Mouse (Mus musculus) embryonic facial prominence, embryonic 15.5 days (tissue): Measurements from ENCODE around the gene Tmem233. TPM values are rescaled to one million over a fixed set of nuclear protein-coding genes. Genes with fewer than 3 reads are reported as not detected.

Experiments
- ATAC-seq: fragments of 200-750 bp; cut with Nextera tagmentation; 2 replicates; pipeline ENCODE4 v1.8.0; 2017; ENCODE audit warnings: low read depth, moderate TSS enrichment; ENCODE audit not compliant: insufficient number of reproducible peaks, low FRiP score, low TSS enrichment
- H3K27ac ChIP-seq: fragments of 300-500 bp; sonication (generic); replicated peaks from 2 replicates; pipeline ENCODE4 v1.5.1; 2015; ENCODE audit warnings: mild to moderate bottlenecking, inconsistent platforms
- H3K27me3 ChIP-seq: fragments of 300-500 bp; sonication (generic); 2 replicates; pipeline ENCODE4 v1.6.1; 2015; ENCODE audit warnings: inconsistent platforms
- H3K36me3 ChIP-seq: fragments of 300-500 bp; sonication (generic); 2 replicates; pipeline ENCODE4 v1.6.1; 2015; ENCODE audit warnings: mild to moderate bottlenecking, inconsistent platforms
- H3K4me1 ChIP-seq: fragments of 300-500 bp; sonication (generic); 2 replicates; pipeline ENCODE4 v1.6.1; 2015; ENCODE audit warnings: inconsistent platforms
- H3K4me2 ChIP-seq: fragments of 300-500 bp; sonication (generic); replicated peaks from 2 replicates; pipeline ENCODE4 v1.6.1; 2015; ENCODE audit warnings: mild to moderate bottlenecking, inconsistent platforms
- H3K4me3 ChIP-seq: fragments of 300-500 bp; sonication (generic); replicated peaks from 2 replicates; pipeline ENCODE4 v1.5.1; 2015; ENCODE audit warnings: mild to moderate bottlenecking, inconsistent platforms
- H3K9ac ChIP-seq: fragments of 300-500 bp; sonication (generic); 2 replicates; pipeline ENCODE4 v1.6.1; 2015; ENCODE audit warnings: inconsistent platforms
- H3K9me3 ChIP-seq: fragments of 300-500 bp; sonication (generic); replicated peaks from 2 replicates; pipeline ENCODE4 v1.6.1; 2016; ENCODE audit warnings: inconsistent platforms
- WGBS: fragments of 180-500 bp; shearing (Covaris S2); methylation state at CpG from one replicate; pipeline ENCODE4 v1.1.7; 2015; 5-methylcytosine and 5-hydroxymethylcytosine counted together
- polyA plus RNA-seq: library from polyadenylated mRNA; unstranded; fragments of >200 nt; fragmentation: Nextera tagmentation; extraction: Ambion mirVana; gene quantifications from 2 replicates; pipeline ENCODE4 v1.2.1, GENCODE M21; 2015

Gene Tmem233
- polyA plus RNA-seq, 1 experiment from 2014 or later = not detected

- H3K4me1 ChIP-seq = no peaks in the 10 kb centered on the region
- H3K36me3 ChIP-seq = no peaks in the 10 kb centered on the region
- WGBS = 48% methylated on average over 6 of the region's 6 CpGs
- no peak overlapping the region for H3K27ac ChIP-seq
- H3K27me3 ChIP-seq = no peaks in the 10 kb centered on the region
- H3K4me2 ChIP-seq = no peak overlapping the region
- ATAC-seq = no peak
- no peak overlapping the region for H3K9ac ChIP-seq
- no peak overlapping the region for H3K4me3 ChIP-seq
- no peaks in the 10 kb centered on the region for H3K9me3 ChIP-seq
These were observed 30.2 kb downstream of the Tmem233 start for GRCm38 (mm10) chr5:116052826-116053225.

DNA sequence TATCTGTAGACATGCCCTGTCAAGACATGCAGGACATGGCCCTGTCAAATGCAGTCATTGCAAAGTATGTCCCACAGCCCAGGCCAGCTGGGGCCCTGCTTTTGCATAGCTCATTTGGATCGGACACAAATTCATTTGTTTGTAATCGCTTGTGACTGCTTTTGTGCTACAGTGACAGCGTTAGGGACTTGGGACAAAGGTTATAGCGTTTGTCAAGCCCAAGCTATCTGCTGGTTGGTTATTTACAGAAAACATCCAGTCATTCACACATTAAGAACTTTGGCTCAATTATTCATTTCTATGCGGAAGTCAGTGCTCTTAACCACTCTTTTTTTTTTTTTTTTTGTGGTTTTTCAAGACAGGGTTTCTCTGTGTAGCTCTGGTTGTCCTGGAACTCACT lies 30.9 kb downstream of the Tmem233 start:
- no peaks in the 10 kb centered on the region for H3K4me1 ChIP-seq
- no peaks in the 10 kb centered on the region for H3K27me3 ChIP-seq
- no peak overlapping the region for H3K4me2 ChIP-seq
- H3K4me3 ChIP-seq = no peak overlapping the region
- H3K36me3 ChIP-seq = no peaks in the 10 kb centered on the region
- no peak overlapping the region for H3K27ac ChIP-seq
- H3K9ac ChIP-seq = no peak overlapping the region
- no peak for ATAC-seq
- no peaks in the 10 kb centered on the region for H3K9me3 ChIP-seq
- WGBS = 80% methylated on average over 5 of the region's 5 CpGs

DNA sequence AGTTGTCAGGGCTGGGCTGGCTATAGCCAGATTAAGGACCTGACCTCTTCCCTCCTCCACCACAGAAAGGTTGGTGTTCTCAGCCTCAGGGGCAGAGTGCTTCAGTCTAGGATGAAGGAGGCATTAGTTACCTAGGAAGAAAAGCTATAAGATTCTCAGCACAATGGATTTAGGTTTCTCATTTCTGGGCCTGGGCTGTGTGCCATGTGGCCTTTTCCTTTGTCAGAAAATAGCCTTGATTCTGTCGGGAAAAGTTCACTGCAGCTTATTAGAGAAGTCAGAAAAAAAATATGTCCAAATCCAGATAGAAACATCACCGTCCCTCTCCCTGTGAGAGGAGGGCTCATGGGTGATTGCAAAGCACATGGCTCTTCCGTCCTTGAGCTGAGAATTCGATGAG lies 33.2 kb downstream of the Tmem233 start:
- Histone ChIP-seq H3K9ac (no peak overlapping the region), H3K27ac (no peak overlapping the region), H3K4me1 (no peaks in the 10 kb centered on the region), H3K36me3 (no peaks in the 10 kb centered on the region), H3K4me3 (no peak overlapping the region), H3K9me3 (no peaks in the 10 kb centered on the region), H3K27me3 (no peaks in the 10 kb centered on the region), H3K4me2 (no peak overlapping the region)
- ATAC-seq = no peak
- 74% methylated on average over 4 of the region's 4 CpGs for WGBS

GRCm38 (mm10) chr5:116048321-116048720 lies 34.7 kb downstream of the Tmem233 start:
- H3K27me3 ChIP-seq = no peaks in the 10 kb centered on the region
- H3K4me2 ChIP-seq = no peak overlapping the region
- no peaks in the 10 kb centered on the region for H3K4me1 ChIP-seq
- H3K4me3 ChIP-seq = no peak overlapping the region
- WGBS = 89% methylated on average over 3 of the region's 3 CpGs
- no peak overlapping the region for H3K27ac ChIP-seq
- no peak overlapping the region for H3K9ac ChIP-seq
- no peak for ATAC-seq
- H3K9me3 ChIP-seq = no peaks in the 10 kb centered on the region
- no peaks in the 10 kb centered on the region for H3K36me3 ChIP-seq

- ATAC-seq = no peak
- no peaks in the 10 kb centered on the region for H3K4me1 ChIP-seq
- no peak overlapping the region for H3K4me3 ChIP-seq
- no peaks in the 10 kb centered on the region for H3K27me3 ChIP-seq
- no peak overlapping the region for H3K9ac ChIP-seq
- no peak overlapping the region for H3K27ac ChIP-seq
- H3K36me3 ChIP-seq = no peaks in the 10 kb centered on the region
- H3K9me3 ChIP-seq = no peaks in the 10 kb centered on the region
- WGBS = 74% methylated on average over 4 of the region's 4 CpGs
- no peak overlapping the region for H3K4me2 ChIP-seq
These were observed 36.8 kb downstream of the Tmem233 start for GRCm38 (mm10) chr5:116046246-116046645.

- Histone ChIP-seq H3K4me1 (no peaks in the 10 kb centered on the region), H3K9me3 (no peaks in the 10 kb centered on the region), H3K9ac (no peak overlapping the region), H3K4me2 (no peak overlapping the region), H3K27ac (no peak overlapping the region), H3K4me3 (no peak overlapping the region), H3K36me3 (no peaks in the 10 kb centered on the region), H3K27me3 (no peaks in the 10 kb centered on the region)
- WGBS = 80% methylated on average over 8 of the region's 8 CpGs
- no peak for ATAC-seq
These were observed 37.5 kb downstream of the Tmem233 start for GRCm38 (mm10) chr5:116045581-116045980.

GRCm38 (mm10) chr5:116042241-116042640 lies 40.8 kb downstream of the Tmem233 start:
- 68% methylated on average over 7 of the region's 7 CpGs for WGBS
- no peak overlapping the region for H3K27ac ChIP-seq

GRCm38 (mm10) chr5:116039706-116040105 lies 43.3 kb downstream of the Tmem233 start:
- Histone ChIP-seq H3K4me3 (peak overlapping the region; percentile 8; the same call in 1 of the 2 replicates), H3K27ac (no peak overlapping the region), H3K36me3 (no peaks in the 10 kb centered on the region), H3K4me1 (no peaks in the 10 kb centered on the region), H3K4me2 (peak overlapping the region; percentile 32), H3K9ac (no peak overlapping the region), H3K27me3 (no peaks in the 10 kb centered on the region; the same call in none of the 2 replicates), H3K9me3 (no peaks in the 10 kb centered on the region)
- ATAC-seq = no peak
- WGBS = 23% methylated on average over 11 of the region's 11 CpGs

More at GRCm38 (mm10) chr5:116042241-116042640, 40.8 kb downstream of the Tmem233 start:
- no peaks in the 10 kb centered on the region for H3K36me3 ChIP-seq
- H3K9ac ChIP-seq = no peak overlapping the region
- no peaks in the 10 kb centered on the region; the same call in none of the 2 replicates for H3K27me3 ChIP-seq
- no peaks in the 10 kb centered on the region for H3K9me3 ChIP-seq
- no peak overlapping the region for H3K4me2 ChIP-seq
- ATAC-seq = no peak
- no peaks in the 10 kb centered on the region for H3K4me1 ChIP-seq
- H3K4me3 ChIP-seq = no peak overlapping the region

DNA sequence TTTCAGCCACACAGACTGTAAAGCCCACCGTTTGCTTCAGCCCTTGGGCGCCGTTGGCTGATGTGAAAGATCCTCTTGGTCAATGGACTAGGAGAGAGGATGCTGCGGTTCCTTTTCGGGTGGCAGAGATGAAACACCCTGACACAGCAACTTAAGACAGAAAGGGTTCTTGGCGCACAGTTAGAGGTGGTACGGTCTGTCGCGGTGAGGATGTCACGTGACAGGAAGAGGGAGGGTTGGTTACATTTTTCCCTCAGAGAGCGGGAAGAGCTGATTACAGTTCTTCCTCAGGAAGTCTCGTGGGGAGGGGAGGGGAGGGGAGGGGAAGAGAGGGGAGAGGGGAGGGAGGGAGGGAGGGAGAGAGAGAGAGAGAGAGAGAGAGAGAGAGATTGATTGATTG lies 45.3 kb downstream of the Tmem233 start:
- H3K9ac ChIP-seq = no peak overlapping the region
- no peaks in the 10 kb centered on the region for H3K4me1 ChIP-seq
- H3K4me2 ChIP-seq = no peak overlapping the region
- H3K9me3 ChIP-seq = no peaks in the 10 kb centered on the region
- WGBS = 50% methylated on average over 12 of the region's 12 CpGs
- no peak overlapping the region for H3K4me3 ChIP-seq
- no peak for ATAC-seq
- no peak overlapping the region for H3K27ac ChIP-seq
- no peaks in the 10 kb centered on the region; the same call in none of the 2 replicates for H3K27me3 ChIP-seq
- no peaks in the 10 kb centered on the region for H3K36me3 ChIP-seq

DNA sequence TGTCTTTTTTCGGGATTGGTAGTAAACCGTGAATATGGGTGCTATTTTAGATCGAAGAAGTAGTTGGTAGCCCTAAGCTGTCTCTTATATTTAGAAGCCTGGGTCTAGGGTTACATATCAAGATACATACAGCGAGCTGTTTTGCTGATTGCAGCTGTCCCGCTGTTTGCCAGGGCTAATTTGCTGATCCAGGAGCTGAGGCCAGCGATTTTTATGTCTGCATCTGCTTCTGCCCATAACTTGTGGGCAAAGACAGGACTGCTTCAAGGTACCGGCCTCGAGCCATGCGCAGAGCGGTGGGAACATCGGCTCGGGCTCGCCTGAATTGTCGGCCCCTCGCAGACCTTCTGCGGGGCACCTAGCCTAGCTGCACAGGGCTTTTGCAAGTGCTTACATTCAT lies 46.6 kb downstream of the Tmem233 start:
- no peak for ATAC-seq
- 52% methylated on average over 16 of the region's 16 CpGs for WGBS

GRCm38 (mm10) chr5:116031190-116031577 lies 51.9 kb downstream of the Tmem233 start:
- H3K27ac ChIP-seq = no peak overlapping the region
- H3K9me3 ChIP-seq = no peaks in the 10 kb centered on the region
- no peaks in the 10 kb centered on the region for H3K27me3 ChIP-seq
- H3K4me1 ChIP-seq = 0 out of 2 replicates have a peak, but pooled peaks cover 8% of the 10 kb centered on the region
- no peak for ATAC-seq
- peak overlapping the region; percentile 26; the same call in 1 of the 2 replicates for H3K4me2 ChIP-seq
- no peak overlapping the region for H3K4me3 ChIP-seq
- H3K9ac ChIP-seq = no peak overlapping the region
- no peaks in the 10 kb centered on the region for H3K36me3 ChIP-seq
- 5% methylated on average over 14 of the region's 14 CpGs for WGBS

More for the DNA sequence above, 46.6 kb downstream of the Tmem233 start:
- H3K9ac ChIP-seq = no peak overlapping the region
- H3K4me3 ChIP-seq = no peak overlapping the region
- no peaks in the 10 kb centered on the region; the same call in none of the 2 replicates for H3K27me3 ChIP-seq
- no peaks in the 10 kb centered on the region for H3K4me1 ChIP-seq
- H3K36me3 ChIP-seq = no peaks in the 10 kb centered on the region
- H3K9me3 ChIP-seq = no peaks in the 10 kb centered on the region
- no peak overlapping the region for H3K4me2 ChIP-seq
- no peak overlapping the region for H3K27ac ChIP-seq

GRCm38 (mm10) chr5:116030566-116031189 lies 52.4 kb downstream of the Tmem233 start:
- Histone ChIP-seq H3K4me1 (0 out of 2 replicates have a peak, but pooled peaks cover 8% of the 10 kb centered on the region), H3K27ac (no peak overlapping the region), H3K27me3 (no peaks in the 10 kb centered on the region), H3K4me3 (no peak overlapping the region; the same call in 1 of the 2 replicates), H3K4me2 (peak overlapping the region; percentile 26), H3K9ac (no peak overlapping the region), H3K36me3 (no peaks in the 10 kb centered on the region), H3K9me3 (no peaks in the 10 kb centered on the region)
- 3% methylated on average over 19 of the region's 19 CpGs for WGBS
- ATAC-seq = peak; percentile 45; the same call in 1 of the 2 replicates
